Mouse (Mus musculus): ENCODE data around the gene Taar5. TPM values are rescaled to one million over a fixed set of nuclear protein-coding genes. Genes with fewer than 3 reads are reported as not detected.

The Taar5 gene
- not detected in 2 replicates for polyA plus RNA-seq (2012; ENCODE audit: insufficient read depth, low replicate concordance)

DNA sequence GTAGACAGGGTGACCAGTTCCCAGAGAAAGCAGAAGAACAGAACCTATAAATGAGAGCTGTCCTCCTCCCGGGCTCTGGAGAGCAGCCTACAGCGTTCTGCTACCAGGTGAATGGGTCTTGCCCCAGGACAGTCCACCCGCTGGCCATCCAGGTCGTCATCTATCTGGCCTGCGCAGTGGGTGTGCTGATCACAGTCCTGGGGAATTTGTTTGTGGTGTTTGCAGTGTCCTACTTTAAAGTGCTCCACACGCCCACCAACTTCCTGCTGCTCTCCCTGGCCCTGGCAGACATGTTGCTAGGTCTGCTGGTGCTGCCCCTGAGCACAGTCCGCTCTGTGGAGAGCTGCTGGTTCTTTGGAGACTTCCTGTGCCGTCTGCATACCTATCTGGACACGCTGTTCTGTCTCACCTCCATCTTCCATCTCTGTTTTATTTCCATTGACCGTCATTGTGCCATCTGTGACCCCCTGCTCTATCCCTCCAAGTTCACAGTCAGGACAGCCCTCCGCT, at the start of gene Taar5:
Gene Taar5 (plus strand): TSS at position 51 of the 510 bp plus-strand sequence.
- Histone ChIP-seq H3K27me3 (replicated peaks) (no peaks in the 10 kb centered on the region), H3K36me3 (replicated peaks; ENCODE audit: low read length) (no peaks in the 10 kb centered on the region), H3K4me3 (replicated peaks) (peak within 1 kb of the TSS; percentile 5), H3K9me3 (0 out of 2 replicates have a peak, but pooled peaks cover 7% of the 10 kb centered on the region), H3K4me1 (no peaks in the 10 kb centered on the region)
- TF ChIP-seq FLI1 (IDR thresholded peaks at IDR 0.05; ENCODE audit: low read length) (no peak), GATA1 (IDR thresholded peaks at IDR 0.05; ENCODE audit: borderline replicate concordance, low read length) (no peak)

GRCm38 (mm10) chr10:23922468-23922867, 48.0 kb upstream of the Taar5 start:
- no peaks in the 10 kb centered on the region for H3K4me1 ChIP-seq
- H3K27me3 ChIP-seq (replicated peaks), result no peaks in the 10 kb centered on the region
- H3K4me3 ChIP-seq (replicated peaks), result no peak overlapping the region

GRCm38 (mm10) chr10:23923941-23924340, 46.6 kb upstream of the Taar5 start:
- no peak overlapping the region for H3K4me3 ChIP-seq (replicated peaks)
- H3K9me3 ChIP-seq, result peaks cover 3% of the 10 kb centered on the region; the same call in 1 of the 2 replicates
- H3K36me3 ChIP-seq (replicated peaks; ENCODE audit: low read length), result no peaks in the 10 kb centered on the region
- H3K27me3 ChIP-seq (replicated peaks), result no peaks in the 10 kb centered on the region
- H3K4me1 ChIP-seq, result peaks cover 4% of the 10 kb centered on the region; the same call in 1 of the 2 replicates
- TF ChIP-seq FLI1 (IDR thresholded peaks at IDR 0.05; ENCODE audit: low read length) (no peak), GATA1 (IDR thresholded peaks at IDR 0.05; ENCODE audit: borderline replicate concordance, low read length) (no peak)

More at GRCm38 (mm10) chr10:23922468-23922867, 48.0 kb upstream of the Taar5 start:
- no peak for TF ChIP-seq FLI1 (IDR thresholded peaks at IDR 0.05; ENCODE audit: low read length)
- no peak for TF ChIP-seq GATA1 (IDR thresholded peaks at IDR 0.05; ENCODE audit: borderline replicate concordance, low read length)
- H3K36me3 ChIP-seq (replicated peaks; ENCODE audit: low read length), result no peaks in the 10 kb centered on the region
- no peaks in the 10 kb centered on the region for H3K9me3 ChIP-seq

DNA sequence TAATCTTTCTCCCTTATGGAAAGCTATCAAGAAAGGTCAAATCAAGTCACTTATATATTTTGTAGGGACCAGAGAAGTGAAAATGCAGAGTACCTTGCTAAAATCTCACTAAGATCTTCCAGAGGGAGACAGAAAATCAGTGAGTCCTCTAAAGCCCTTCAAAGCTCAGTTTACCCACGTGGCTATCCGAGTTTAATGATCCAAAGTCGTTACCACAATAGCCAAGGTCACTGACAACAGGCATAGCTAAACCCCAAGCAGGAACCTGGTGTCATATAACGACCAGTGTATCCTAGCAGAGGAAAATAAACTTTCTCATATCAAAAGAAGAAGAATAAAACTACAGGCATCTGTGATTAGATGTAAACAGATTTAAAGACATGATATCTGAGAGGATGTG, 32.9 kb upstream of the Taar5 start:
- Histone ChIP-seq H3K4me3 (replicated peaks) (no peak overlapping the region), H3K4me1 (no peaks in the 10 kb centered on the region), H3K36me3 (replicated peaks; ENCODE audit: low read length) (no peaks in the 10 kb centered on the region), H3K9me3 (peaks cover 6% of the 10 kb centered on the region; the same call in 1 of the 2 replicates), H3K27me3 (replicated peaks) (no peaks in the 10 kb centered on the region)
- no peak for TF ChIP-seq FLI1 (IDR thresholded peaks at IDR 0.05; ENCODE audit: low read length)

- Histone ChIP-seq H3K4me1 (no peaks in the 10 kb centered on the region), H3K9me3 (peaks cover 6% of the 10 kb centered on the region; the same call in 1 of the 2 replicates), H3K4me3 (replicated peaks) (no peak within 1 kb of the TSS), H3K27me3 (replicated peaks) (no peaks in the 10 kb centered on the region), H3K36me3 (replicated peaks; ENCODE audit: low read length) (no peaks in the 10 kb centered on the region)
- TF ChIP-seq FLI1 (IDR thresholded peaks at IDR 0.05; ENCODE audit: low read length), result no peak
- no peak for TF ChIP-seq GATA1 (IDR thresholded peaks at IDR 0.05; ENCODE audit: borderline replicate concordance, low read length)
Observed at GRCm38 (mm10) chr10:23938312-23938711, 32.2 kb upstream of the Taar5 start, which contains the start of gene Taar2. Gene Taar2 (plus strand): TSS chr10:23938572.

DNA sequence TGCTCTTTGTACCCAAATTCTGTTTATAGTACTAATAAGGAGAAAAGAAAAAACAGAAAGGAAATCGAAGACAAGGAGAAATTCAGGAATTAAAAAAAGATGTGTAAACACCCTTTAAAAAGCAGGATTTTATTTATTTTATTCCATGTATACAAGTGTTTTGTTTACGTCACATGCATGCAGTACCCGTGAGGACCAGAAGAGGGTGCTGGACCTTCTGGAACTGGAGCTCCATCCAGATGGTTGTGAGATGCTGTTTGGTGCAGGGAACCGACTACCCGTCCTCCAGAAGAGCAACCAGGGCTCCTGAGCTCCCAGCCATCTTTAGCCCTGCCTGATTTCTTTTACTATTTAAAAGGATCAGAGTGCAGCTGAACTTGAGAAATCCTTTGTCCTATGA, 28.0 kb upstream of the Taar5 start:
- TF ChIP-seq FLI1 (IDR thresholded peaks at IDR 0.05; ENCODE audit: low read length) (no peak), GATA1 (IDR thresholded peaks at IDR 0.05; ENCODE audit: borderline replicate concordance, low read length) (no peak)
- Histone ChIP-seq H3K27me3 (replicated peaks) (no peaks in the 10 kb centered on the region), H3K36me3 (replicated peaks; ENCODE audit: low read length) (no peaks in the 10 kb centered on the region), H3K4me3 (replicated peaks) (no peak overlapping the region), H3K9me3 (peaks cover 6% of the 10 kb centered on the region; the same call in 1 of the 2 replicates), H3K4me1 (no peaks in the 10 kb centered on the region)

DNA sequence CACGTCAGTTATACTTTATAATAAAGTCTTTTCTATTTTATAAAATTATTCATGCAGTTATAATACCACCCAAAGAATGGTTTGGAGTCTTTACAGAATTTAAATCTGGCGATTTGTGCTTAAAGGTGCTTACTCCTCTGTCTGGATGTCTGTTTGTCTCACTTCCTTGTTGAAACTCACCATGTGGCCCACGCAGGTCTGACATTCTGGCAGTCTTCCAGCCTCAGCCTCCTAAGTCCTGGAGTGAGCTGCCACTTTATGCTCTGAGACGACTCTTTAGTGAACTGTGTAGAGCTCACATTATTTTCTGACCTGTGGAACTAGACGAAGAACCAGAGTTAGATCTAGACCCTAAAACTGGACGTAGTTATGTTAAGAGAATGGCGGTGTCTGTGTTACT, 22.5 kb upstream of the Taar5 start:
- H3K4me1 ChIP-seq, result no peaks in the 10 kb centered on the region
- no peak overlapping the region for H3K4me3 ChIP-seq (replicated peaks)
- no peaks in the 10 kb centered on the region for H3K27me3 ChIP-seq (replicated peaks)
- no peaks in the 10 kb centered on the region for H3K9me3 ChIP-seq
- no peaks in the 10 kb centered on the region for H3K36me3 ChIP-seq (replicated peaks; ENCODE audit: low read length)
- no peak for TF ChIP-seq FLI1 (IDR thresholded peaks at IDR 0.05; ENCODE audit: low read length)
- no peak for TF ChIP-seq GATA1 (IDR thresholded peaks at IDR 0.05; ENCODE audit: borderline replicate concordance, low read length)

GRCm38 (mm10) chr10:23949508-23950005, 20.9 kb upstream of the Taar5 start, which contains the start of gene Taar3:
Gene Taar3 (plus strand): TSS chr10:23949558.
- Histone ChIP-seq H3K36me3 (replicated peaks; ENCODE audit: low read length) (no peaks in the 10 kb centered on the region), H3K9me3 (no peaks in the 10 kb centered on the region), H3K4me3 (replicated peaks) (no peak within 1 kb of the TSS), H3K27me3 (replicated peaks) (no peaks in the 10 kb centered on the region), H3K4me1 (no peaks in the 10 kb centered on the region)
- TF ChIP-seq FLI1 (IDR thresholded peaks at IDR 0.05; ENCODE audit: low read length) (no peak), GATA1 (IDR thresholded peaks at IDR 0.05; ENCODE audit: borderline replicate concordance, low read length) (no peak)

GRCm38 (mm10) chr10:23951714-23952113, 18.8 kb upstream of the Taar5 start:
- Histone ChIP-seq H3K27me3 (replicated peaks) (no peaks in the 10 kb centered on the region), H3K4me1 (no peaks in the 10 kb centered on the region), H3K9me3 (no peaks in the 10 kb centered on the region), H3K4me3 (replicated peaks) (no peak overlapping the region), H3K36me3 (replicated peaks; ENCODE audit: low read length) (no peaks in the 10 kb centered on the region)
- TF ChIP-seq FLI1 (IDR thresholded peaks at IDR 0.05; ENCODE audit: low read length), result no peak
- no peak for TF ChIP-seq GATA1 (IDR thresholded peaks at IDR 0.05; ENCODE audit: borderline replicate concordance, low read length)

DNA sequence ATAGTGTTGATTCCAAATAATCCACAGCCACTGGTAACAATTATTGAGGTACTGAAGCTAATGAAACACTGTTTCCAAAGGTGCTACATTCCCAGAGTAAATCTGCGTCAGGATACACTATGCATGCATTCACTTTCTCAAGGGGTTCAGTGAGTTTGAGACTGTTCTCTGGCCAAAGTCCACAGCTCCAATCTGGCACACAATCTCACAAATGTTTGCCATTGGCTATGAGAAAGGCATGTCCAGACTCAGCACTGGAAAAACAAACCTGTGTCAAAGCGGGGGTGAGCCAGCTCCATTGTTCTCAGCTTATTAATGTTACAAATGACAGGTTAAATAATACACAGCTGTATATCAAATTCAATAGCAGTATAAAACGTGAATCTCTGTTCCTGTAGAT, 11.4 kb upstream of the Taar5 start:
- no peaks in the 10 kb centered on the region for H3K36me3 ChIP-seq (replicated peaks; ENCODE audit: low read length)
- no peak overlapping the region for H3K4me3 ChIP-seq (replicated peaks)
- peaks cover 5% of the 10 kb centered on the region; the same call in 1 of the 2 replicates for H3K4me1 ChIP-seq
- no peak for TF ChIP-seq GATA1 (IDR thresholded peaks at IDR 0.05; ENCODE audit: borderline replicate concordance, low read length)
- TF ChIP-seq FLI1 (IDR thresholded peaks at IDR 0.05; ENCODE audit: low read length), result no peak
- H3K9me3 ChIP-seq, result peaks cover 5% of the 10 kb centered on the region; the same call in 1 of the 2 replicates
- no peaks in the 10 kb centered on the region for H3K27me3 ChIP-seq (replicated peaks)

All from megakaryocyte, embryonic 14.5 days (primary cell).